Mouse (Mus musculus) embryo, embryonic 11 days (tissue): ENCODE data around the gene Fndc3a.

ENCODE experiments used
- DNase-seq: peaks from one replicate; pipeline ENCODE4 v3.0.0-alpha.2; 2015

Gene Fndc3a

GRCm38 (mm10) chr14:72532028-72532917 is 177.5 kb downstream of the Fndc3a start:
- DNase-seq = peak; percentile 59

DNA sequence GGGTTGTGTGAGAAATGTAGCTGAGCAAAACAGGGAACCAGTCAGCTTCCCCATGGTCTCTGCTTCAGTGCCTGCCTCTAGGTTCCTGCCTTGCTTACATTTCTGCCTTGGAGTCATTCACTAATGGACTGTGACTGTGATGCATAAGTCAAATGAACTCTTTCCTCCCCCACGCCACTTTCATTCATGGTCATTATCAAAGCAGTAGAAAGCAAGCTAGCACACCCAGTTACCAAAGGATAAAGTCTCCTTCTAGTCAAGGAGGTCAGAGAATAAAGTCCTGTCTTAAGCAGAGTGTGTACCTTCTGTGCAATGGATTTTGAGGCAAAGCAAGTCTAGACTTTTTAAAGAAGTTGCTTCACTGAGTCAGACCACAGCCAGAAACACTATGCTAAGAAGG is 182.7 kb downstream of the Fndc3a start:
- DNase-seq = no peak

DNA sequence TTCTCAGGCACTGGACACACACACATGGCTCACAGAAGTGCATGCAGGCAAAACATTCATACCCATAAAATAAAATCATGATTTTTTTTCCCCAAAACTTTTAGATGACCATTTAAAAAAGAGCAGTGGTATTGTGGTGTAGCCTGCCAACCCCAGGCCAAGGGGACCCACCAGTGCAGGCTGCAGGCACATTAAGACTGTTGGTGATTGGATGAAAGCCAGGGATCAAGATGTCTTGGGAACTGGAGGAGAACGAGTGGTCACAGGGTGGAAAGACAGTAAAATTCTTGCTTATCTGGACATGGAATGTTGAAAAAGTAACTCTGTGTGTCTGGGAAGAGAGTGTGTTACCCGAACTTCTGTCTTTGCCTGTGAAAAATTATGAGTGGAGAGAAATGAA is 190.2 kb downstream of the Fndc3a start:
- DNase-seq = no peak

DNA sequence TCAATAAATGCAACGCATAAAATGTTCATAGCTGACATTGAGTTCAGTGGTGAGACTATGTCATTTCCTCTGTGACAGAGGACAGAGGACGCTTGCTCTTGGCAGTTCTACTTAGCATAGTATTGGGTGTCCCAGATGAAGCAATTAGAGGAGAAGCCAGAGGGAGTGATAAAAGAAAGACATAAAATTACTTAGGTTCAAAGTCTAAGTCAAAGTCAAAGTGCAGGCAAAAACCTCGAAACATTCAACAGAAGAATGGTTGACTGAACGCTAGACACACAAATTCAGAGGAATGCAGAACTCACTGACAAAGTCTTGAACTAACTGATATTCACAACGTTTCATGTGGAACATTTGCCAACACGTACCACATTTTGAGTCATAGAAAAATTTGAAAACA is 191.0 kb downstream of the Fndc3a start:
- no peak for DNase-seq

DNA sequence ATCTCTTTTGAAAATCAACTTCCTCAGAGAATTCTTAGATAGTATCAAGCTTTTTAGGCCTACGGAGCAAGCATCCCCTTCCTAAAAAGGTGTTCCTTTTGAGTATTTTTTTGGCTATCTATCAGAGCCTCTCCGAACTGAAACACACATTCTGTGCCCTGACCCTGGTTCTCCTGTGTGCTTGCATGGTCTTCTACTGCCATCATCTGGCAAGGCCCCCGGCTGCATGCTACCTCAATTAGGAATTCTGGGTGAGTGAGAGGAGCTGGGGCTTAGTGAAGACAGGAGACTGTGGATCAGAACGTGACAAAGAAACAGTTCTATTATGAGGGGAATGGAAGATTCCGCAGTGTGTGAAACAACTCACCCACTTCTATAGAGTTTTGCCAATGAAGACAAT is 193.4 kb downstream of the Fndc3a start:
- DNase-seq = peak; percentile 67

DNA sequence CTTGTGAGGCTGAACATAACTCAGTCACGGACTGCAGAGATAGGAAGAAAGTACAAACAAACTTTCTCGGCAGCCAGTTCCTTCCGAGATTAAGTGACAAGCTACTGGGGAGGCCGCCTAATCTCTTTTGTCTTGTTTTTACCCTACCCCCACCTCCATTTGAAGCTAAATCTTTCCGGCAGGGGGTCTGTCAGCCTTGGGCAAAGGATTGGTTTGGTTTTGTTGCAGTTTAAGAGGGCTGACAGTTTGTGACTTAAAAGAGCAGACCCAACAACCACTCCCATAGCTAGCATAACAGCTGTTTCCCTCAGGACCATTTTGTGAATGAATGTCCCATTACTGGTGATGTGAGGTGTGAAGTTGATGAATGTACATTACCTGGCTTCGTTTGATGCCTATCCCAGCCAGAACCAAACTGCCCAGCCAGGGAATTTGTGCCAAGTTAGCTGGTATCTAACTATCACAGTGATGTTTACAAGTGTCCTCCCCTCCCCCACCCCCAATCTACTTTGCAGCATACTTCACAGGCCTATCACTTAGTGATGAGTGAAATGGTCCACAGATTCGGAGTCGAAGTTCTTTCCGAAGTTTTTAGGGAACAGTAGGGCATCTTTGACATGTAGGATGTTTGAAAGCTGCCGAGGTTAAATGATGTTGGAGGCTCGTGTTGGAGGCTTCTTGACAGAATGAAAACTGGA is 202.9 kb downstream of the Fndc3a start:
- DNase-seq = peak; percentile 27

DNA sequence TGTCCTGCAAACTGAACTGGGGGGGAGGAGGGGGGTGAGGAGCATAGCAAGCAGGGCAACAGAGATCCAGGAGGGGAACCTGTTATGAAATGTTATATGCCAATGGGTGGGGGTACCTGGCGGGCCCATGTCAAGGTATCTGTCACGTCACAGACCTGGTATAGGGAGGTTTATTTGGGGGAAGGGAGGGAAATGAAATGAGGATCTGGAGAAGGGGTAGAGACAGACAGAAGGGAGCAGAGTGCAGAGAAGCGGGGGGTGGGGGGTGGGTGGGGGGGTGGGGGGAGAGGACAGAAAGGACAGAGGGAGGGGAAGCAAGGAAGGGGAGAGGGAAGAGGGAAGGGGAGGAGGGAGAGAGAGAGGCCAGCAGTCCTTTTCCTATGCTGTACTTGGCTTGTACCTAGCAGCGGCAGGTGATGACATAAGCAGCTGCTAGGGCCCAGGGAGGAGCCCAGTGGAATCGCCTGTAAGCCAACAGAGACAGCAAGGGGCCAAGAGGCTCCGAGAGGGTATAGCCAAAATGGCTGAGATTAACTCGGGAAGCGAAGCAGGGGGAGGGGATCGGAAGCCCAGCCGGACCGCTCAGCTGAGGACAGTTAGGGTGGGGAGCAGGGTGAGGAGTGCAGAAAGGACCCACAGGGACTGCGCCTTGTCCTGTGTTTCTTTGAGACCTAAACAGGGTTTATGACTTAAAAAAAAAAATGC is 203.6 kb downstream of the Fndc3a start:
- DNase-seq = peak; percentile 68

DNA sequence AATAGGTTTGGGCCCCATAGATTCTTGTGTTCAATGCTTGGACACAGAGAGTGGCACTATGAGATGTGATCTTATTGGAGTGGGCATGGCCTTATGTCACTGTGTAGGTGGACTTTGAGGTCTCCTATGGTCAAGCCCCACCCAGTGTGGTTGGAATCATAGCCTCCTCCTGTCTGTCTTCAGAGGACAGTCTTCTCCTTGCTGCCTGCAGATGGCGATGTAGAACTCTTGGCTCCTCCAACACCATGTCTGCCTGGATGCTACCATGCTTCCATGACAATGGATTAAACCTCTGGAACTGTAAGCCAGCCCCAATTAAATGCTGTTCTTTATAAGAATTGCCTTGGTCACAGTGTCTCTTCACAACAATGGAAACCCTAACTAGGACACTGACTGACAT is 204.8 kb downstream of the Fndc3a start:
- DNase-seq = peak; percentile 30

DNA sequence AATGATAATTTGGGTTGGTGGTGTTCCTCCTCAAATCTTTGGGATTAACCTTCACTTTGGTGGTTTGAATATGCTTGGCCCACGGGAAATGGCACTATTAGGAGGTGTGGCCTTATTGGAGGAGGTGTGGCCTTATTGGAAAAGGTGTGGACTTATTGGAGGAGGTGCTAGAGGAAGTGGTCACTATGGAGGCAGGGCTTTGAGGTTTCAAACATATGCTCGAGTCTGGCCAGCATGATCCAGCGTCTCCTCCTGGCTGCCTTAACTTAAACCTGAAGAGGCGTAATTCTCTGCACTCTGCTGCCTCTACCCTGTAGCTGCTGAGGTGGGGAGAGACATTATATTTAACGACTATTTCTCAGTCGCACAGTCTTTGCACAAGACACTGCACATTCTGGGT is 206.6 kb downstream of the Fndc3a start:
- no peak for DNase-seq

DNA sequence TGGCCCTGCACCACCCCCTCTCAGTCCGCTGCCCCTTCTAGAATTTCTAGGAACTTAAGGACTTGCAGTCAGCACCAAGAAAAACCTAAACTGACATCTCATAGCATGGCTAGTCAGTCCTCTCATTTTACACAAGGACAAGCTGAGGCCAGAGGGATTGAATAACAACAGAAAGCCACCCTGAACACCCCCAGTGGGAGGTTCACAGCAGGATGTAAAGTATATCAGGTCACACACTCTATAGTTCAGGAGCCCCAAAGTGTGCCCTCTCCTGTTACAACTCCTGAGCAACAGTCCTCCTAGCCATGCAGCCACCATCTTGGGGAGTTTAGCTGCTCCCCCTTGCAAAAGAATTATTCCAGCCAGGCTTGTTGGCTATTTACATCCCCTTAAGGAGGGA is 216.0 kb downstream of the Fndc3a start:
- no peak for DNase-seq

GRCm38 (mm10) chr14:72491738-72492137 is 218.1 kb downstream of the Fndc3a start, which contains the start of gene Gm9195:
Gene Gm9195 (minus strand): TSS chr14:72491838.
- DNase-seq = no peak

DNA sequence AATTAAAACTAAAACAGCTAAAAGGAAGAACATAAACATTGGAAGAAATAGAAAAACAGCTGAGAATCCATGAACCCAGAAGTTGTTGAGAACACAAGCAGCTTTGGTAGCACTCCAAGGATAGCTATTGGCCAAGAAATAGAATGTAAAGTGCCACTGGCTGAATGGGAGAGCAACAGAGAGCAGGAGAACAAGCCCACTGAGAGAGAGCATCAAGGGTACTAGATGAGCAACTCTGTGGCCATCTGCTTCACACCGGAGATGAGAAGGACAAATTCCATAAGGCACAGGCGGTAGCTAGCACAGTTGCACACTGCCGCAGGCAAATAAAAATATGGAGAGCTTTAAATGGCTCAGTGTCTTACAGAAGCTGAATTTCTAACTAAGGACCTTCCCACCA is 219.4 kb downstream of the Fndc3a start:
- no peak for DNase-seq
